Mouse (Mus musculus): ENCODE measurements at regions not wholly inside any gene's neighbourhood (a gene's known extent, or its start where the extent isn't known, plus 50 kb on each side); places are given as distances from the start of the nearest gene placed in this dataset.

- DNase-seq (ENCODE audit: low read depth, low spot score): no peak
Observed at GRCm38 (mm10) chr2:78972288-78973117, 104.6 kb downstream of the Ube2e3 start.

- DNase-seq (ENCODE audit: low read depth, low spot score): no peak
Observed at GRCm38 (mm10) chr2:78973811-78974210, 105.9 kb downstream of the Ube2e3 start.

DNA sequence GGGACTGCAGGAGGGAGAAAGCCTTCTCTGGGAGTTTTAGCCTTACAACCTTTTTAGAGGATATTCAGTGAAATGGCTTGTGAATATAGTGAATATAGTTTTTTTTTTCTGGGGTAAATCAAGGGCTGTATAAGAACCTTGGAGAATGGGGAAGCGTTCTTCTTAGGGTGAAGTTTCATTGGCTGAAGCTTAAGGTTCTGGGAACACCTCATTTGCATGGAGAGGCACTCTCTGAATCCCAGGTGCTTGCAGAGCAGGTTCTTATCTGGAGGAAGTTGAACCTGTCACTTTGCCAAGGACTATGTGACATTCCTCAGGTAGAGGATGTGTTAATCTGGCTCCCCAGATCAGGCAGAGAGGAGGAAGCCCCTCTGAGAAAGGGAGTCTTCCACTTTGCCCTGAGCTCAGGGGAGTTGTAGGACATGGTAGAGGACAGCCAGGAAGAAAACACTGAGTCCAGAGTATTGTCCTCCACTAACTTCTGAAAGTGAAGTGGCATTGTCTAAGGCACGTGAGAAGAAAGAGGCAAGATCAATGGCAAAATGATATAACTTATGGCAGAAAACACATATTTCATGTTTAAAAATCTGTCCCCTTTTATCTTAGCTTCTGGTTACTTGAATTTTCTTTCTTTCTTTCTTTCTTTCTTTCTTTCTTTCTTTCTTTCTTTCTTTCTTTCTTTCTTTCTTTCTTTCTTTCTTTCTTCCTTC lies 106.9 kb downstream of the Ube2e3 start:
- no peak for DNase-seq (ENCODE audit: low read depth, low spot score)

DNA sequence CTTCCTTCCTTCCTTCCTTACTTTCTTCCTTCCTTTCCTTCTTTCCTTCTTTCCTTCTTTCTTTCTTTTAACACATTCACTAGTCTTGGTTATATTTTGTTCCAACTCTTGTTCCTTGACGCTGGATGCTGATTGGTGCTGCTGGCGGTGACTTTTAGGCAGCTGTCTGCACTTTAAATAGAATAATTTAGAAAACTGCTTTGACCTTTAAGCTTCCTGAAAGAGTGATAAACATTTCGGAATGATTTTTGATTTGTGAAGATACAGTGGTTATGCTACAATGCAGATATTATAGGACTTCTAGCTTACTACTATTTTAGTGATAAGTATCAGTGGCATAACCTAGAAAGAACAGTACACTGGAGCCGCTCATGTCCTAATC lies 107.5 kb downstream of the Ube2e3 start:
- no peak for DNase-seq (ENCODE audit: low read depth, low spot score)

- DNase-seq (ENCODE audit: low read depth, low spot score): no peak
Observed at GRCm38 (mm10) chr2:78976084-78976483, 108.2 kb downstream of the Ube2e3 start.

DNA sequence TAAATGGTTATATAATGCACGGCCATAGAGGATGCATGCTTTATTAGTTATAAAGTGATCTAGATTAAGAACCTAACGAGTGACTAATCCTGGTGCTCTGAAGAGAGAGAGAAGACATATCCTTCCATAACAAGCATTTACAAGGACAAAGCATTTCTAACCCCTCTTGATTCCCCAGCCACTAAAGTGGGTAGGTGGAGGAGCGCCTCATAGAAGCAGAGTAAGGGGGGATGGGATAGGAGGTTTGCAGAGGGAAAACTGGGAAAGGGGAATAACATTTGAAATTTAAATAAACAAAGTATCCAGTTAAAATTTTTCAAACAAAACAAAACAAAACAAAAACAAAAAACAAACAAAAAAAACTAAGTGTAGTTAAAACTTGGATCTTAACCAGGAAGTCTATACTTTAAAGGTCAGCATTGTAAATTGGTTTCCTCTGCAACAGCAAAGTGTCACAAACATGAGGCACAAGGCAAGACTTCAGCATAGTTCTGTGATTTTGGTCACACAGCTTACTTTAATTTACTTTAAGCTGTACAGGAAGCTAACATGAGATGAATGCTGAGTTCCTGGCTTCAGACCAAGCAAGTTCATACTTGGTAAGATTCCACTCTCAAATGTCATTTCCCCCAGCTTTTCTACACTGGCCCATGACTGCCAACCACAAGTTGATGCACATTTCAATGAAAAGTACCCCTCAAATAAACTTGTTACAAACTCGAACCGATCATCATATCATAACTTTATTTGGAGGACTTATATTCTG lies 109.9 kb downstream of the Ube2e3 start:
- DNase-seq (ENCODE audit: low read depth, low spot score): no peak

GRCm38 (mm10) chr2:78980019-78980418 lies 112.1 kb downstream of the Ube2e3 start:
- DNase-seq (ENCODE audit: low read depth, low spot score): no peak

GRCm38 (mm10) chr2:78980661-78981229 lies 112.8 kb downstream of the Ube2e3 start:
- DNase-seq (ENCODE audit: low read depth, low spot score): no peak

- no peak for DNase-seq (ENCODE audit: low read depth, low spot score)
Observed at GRCm38 (mm10) chr2:78983347-78983746, 115.4 kb downstream of the Ube2e3 start.

DNA sequence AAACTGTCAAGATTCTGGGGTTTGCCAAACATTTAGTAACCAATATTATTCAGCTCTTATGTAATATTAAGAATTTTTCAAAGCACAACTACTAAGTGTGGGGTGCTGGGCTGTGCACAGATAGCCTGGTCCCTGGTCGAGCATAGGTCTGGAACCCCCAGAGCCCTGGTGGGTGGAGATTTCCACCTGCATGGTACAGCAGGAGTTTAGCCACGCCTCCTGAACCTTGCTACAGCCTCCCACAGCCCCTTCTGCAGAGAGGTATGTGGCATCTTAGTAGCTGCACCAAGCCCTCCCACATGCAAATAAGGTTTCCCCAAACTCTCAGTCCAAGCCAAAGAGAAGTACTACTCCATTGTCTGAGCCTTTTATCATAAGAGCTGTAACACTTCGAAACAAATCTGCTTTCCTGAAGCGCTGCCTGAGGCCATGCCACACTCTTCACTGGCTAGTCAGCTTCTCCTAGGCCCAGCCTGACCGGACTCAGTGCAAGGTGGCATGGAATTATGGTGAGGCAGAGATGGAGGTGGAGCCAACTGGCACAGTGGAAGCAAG lies 116.1 kb downstream of the Ube2e3 start:
- DNase-seq (ENCODE audit: low read depth, low spot score): no peak

GRCm38 (mm10) chr2:78986984-78987383 lies 119.1 kb downstream of the Ube2e3 start:
- DNase-seq (ENCODE audit: low read depth, low spot score): no peak

DNA sequence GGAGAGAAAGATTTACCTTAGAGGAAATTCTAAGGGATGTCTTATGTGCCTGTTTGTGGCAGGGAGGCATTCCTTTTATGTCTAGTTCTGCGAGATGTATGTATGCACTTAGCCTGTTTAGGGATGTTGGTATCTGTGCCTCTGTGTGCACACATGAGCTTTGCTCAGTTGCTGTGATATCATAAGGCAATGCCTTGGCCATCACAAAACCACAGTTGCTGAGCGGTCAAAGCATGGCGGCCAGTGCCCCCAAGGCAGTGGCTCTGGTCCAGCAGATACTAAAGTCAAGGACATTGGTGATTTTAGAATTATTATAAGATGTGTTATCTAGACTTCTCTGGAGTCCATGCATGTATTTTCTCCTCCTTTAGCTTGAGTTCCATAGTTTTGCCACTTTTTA lies 119.5 kb downstream of the Ube2e3 start:
- no peak for DNase-seq (ENCODE audit: low read depth, low spot score)

DNA sequence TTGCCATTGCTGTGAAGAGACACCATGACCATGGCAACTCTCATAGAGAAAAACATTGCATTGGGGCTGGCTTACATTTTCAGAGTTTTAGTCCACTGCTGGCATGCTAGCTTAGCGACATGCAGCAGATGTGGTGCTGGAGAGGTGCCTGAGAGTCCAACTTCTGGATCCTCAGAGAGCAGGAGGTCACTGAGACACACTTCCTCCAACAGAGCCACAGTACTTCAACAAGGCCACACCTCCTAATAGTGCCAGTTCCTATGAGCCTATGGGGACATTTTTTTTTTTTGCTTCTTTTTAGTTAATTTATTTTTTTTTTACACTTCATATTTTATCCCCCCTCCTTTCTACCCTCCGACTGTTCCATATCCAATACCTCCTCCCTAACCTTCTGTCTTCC lies 120.3 kb downstream of the Ube2e3 start:
- no peak for DNase-seq (ENCODE audit: low read depth, low spot score)

DNA sequence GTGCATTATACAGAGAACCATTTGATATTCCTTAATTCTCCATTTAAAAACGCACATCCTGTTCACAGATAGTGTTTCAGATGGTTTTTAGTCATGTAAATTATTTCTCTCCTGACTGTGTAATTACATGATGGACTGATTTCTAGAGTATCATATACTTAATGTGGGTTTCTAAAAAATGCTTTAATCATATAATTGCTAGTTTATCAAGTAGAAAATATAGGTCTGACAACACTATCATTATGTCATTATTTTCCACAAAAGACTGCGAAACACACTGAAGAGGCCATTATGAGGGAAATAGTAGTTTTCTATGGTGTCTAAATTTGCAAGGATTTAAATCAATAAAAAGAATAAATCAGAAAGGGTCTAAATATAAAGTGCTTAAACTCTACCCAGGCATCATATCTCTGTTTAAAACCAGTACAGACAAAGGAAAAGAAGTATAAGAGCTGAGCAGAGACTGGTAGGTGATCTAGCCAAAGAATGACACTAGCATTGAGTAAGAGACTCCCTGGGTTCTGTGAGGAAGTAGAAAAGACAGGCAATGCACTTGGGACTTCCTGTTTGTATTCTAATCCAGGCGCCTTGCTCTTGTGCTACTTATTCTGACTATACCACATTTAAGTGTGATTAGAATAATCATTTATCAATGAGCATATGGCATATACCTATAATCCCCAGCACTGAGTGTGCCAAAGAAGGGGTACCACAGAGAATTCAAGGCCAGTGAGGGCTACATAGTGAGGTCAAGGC lies 127.1 kb downstream of the Ube2e3 start:
- DNase-seq (ENCODE audit: low read depth, low spot score): no peak

GRCm38 (mm10) chr2:78998637-78999036 lies 130.7 kb downstream of the Ube2e3 start:
- no peak for DNase-seq (ENCODE audit: low read depth, low spot score)

DNA sequence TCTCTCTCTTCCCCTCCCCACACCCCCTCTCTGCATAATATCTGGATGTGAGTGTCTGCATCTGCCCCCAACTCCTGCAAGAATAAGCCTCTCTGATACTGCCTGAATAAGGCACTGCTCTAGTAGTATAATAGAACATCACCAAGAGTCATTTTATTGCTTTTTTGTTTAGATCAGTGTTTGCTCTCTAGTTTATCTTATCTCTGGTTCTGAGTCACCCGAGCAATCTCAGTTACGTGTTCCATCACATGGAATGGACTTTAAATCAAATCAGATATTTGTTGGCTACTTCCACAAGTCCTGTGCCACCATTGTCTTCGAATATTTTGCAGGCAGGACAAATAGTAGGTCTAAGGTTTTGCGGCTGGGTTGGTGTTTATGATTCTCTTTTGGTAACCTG lies 131.5 kb downstream of the Ube2e3 start:
- DNase-seq (ENCODE audit: low read depth, low spot score): no peak

DNA sequence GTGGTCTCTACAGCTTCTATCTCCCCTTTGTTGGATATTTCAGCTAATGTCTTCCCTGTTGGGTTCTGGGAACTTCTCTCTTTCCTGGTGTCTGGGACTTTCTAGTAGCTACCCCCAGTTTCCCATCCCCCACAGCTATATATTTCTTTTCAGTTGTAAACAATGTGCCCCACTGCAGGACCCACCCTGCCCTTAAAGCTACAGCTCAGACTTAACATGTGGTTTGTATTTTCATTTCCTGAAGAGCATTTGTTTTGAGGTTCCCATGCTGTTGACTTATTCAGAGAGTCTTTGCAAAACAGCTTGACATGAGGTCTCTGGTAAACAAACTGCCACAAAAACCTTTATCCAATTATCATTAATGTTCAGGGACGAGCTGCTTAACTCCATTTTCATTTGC lies 136.9 kb downstream of the Ube2e3 start:
- no peak for DNase-seq (ENCODE audit: low read depth, low spot score)

DNA sequence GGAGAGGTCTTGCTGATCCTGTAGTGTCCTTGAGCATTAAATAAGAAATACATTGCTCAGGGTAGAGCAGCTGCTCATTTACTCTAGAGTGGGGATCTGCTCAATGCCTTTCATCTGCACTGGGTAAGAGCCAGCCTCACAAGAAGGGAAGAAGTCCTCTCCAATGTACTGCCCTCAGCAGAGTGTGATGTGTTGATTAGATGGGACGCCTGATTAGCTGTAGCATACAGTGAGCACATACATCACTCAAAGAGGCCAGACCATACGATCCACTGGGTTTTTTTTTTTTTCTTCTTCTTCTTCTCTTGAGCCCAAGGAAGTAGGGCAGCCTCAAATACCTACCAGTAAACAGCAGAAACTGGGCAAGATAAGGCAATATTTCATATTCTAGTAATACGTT lies 140.7 kb downstream of the Ube2e3 start:
- no peak for DNase-seq (ENCODE audit: low read depth, low spot score)

GRCm38 (mm10) chr2:79009791-79010190 lies 141.9 kb downstream of the Ube2e3 start:
- no peak for DNase-seq (ENCODE audit: low read depth, low spot score)

DNA sequence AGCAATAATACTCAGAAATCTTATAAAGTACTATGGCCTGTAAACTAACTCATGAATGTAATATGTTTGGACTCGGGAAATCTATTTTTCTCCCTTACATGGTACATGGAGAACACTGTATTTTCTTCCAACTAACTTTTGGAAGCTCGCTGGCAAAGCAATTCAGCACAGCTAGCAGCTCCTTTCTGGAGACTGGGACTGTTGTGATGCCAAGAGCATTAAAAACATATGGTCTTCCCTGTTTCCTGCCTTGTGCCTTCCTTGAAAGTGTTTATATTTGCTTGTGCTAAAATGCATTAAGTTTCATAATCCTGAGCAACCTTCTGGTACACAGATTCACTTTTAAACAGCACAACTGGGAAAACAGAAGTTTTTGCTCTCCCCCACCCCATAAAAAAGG lies 142.3 kb downstream of the Ube2e3 start:
- no peak for DNase-seq (ENCODE audit: low read depth, low spot score)
